Mouse (Mus musculus) CD4-positive, CD25-positive, alpha-beta regulatory T cell, adult 2 months (primary cell): ENCODE measurements around the gene Arhgap29.

ENCODE experiments used
- DNase-seq: peaks from one replicate; pipeline ENCODE4 v3.0.0-alpha.2; 2012; ENCODE audit warnings: low read depth, low spot score

The Arhgap29 gene

GRCm38 (mm10) chr3:121941204-121941745 lies 11.1 kb upstream of the Arhgap29 start:
- no peak for DNase-seq

DNA sequence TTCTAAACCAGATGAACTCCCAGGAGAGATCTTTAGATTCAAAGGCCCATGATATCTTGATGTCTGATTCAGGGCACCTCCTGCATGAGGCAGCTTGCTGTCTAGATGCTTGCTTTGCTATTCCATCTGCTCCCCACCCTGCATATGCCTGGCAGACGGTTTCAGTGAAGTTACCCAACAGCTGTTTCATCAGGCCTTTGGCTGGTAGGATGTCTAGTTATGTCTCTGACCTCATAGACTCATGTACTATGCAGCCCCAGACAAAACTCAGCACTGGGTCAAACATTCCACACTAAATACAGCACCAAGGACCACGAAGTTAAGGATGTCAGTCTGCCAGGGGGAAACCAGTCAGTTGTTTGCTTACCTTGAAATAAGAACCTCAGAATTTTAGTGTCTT lies 6.4 kb upstream of the Arhgap29 start:
- no peak for DNase-seq

DNA sequence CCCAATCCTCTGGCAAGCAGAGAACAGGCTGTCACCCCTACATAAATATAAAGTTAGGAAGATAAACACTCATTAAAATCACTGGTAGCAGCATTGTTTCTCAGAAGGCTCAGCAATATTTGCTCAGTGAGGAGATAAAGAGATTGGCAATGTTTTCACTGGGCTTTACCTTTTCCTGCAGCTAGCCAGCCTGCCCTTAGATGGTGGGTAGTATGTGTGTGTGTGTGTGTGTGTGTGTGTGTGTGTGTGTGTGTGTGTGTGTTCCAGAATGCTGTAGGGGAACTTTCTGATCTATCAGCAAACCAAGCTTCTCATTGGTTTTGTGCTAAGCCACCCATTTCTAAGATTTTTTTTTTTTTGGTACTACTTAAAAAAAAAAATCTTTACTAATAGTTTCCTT lies 5.6 kb upstream of the Arhgap29 start:
- DNase-seq = no peak

DNA sequence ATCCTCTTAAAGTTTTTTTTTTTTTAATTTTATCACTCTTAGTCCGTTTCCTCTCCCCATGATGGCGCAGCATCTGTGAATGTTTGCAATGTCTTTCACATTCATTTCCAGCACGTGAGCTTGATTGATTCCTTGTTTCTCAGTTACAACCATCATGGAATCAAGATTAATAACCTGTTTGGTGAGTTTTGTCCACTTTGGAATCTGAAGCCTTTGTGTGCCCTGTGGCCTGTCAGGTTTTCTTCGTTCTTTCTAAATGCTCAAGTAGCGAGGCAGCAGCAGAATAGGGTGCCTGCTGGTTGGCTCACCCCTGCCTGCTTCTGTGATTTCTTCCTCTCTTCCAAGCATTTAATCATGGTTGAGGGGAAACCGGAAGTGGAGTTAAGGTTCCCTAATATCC lies 2.2 kb upstream of the Arhgap29 start:
- no peak for DNase-seq

DNA sequence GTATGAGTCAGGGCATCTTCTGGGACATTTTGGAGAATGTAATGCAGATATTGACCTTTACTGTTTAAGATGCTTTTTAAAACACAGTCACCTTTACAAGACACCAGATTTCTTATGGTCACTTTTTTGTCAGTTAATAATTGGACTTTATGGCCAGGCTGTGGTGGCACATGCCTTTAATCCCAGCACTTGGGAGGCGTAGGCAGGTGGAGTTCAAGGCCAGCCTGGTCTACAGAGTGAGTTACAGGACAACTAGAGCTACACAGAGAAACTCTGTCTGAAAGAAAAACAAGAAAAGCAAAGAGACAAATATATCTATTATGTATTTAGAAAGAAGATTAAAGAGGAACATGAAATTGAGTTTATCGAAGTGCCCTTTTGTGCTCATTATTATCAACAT lies 1.2 kb upstream of the Arhgap29 start:
- DNase-seq = no peak

DNA sequence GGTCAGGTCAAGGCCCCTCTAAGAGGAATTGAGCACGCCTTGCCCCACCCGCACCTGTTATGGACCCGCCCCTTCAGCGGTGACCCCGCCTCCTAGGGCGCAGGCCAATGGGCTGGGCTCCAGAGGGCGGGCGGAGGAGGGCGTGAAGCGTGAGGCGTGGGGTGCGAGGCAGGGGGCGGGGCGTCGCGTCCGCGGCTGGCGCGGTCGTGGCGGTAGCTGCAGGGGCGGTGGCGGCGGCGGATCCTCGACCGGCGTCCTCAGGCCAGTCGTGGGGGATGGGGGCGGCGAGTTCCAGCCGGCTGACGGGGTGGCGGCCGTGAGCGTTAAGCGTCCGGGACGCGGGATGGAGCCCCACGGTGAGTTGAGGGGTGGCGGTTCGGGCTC lies 700 bp downstream of the Arhgap29 start:
- peak; percentile 68 for DNase-seq

DNA sequence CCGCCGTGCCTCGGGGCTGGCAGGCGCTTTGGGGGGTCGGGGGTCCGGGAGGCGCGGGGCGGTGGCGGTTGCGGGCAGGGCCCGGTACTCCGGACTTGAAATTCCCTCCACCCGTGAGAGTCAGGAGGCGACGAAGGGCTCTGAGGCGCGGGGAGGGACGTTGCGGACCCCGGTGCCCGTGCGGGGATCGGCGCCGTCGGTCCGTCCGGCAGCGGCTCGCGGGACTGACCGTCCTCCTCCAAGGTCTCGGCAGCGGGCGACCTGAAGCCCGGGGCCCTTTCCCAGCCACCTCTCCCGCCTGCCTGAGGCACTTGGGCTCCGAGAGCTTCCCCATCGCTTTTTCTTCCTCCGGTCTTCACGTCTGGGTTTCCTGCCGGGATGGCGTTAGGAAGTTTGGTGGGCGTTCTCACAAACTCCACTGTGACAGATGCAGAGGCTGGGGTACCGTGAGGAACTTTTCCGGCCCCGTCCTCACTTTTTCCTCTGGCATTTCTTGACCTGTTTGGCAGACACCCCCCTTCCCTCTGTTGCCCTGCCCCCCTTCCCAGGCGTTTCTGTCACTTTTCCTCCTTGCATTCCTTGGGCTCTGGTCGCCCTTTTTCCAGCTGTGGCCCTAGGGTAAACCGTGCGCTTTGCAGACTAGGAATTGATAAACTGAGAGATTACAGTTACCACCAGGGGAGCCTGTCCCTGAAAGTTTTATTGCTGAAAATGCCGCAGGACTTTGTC lies 1.3 kb downstream of the Arhgap29 start:
- no peak for DNase-seq

DNA sequence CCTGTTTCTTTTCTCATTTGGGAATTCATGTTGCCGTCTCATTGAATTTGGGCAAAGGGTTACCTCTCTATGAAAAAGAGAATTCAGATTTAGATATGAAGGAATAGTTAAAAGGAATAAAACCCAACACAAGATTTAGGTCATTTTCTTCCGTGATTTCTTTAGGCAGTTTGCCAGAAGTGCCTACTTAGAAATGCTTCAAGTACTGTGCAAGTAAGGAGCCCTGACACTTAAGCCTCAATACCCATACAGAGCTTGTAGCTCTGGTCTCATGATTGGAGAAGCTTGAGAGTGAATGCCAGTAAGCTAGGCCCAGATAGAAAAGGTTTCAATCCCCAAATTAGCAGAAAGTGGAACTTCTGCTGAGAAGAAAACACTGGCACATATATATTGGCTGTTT lies 2.1 kb downstream of the Arhgap29 start:
- no peak for DNase-seq

DNA sequence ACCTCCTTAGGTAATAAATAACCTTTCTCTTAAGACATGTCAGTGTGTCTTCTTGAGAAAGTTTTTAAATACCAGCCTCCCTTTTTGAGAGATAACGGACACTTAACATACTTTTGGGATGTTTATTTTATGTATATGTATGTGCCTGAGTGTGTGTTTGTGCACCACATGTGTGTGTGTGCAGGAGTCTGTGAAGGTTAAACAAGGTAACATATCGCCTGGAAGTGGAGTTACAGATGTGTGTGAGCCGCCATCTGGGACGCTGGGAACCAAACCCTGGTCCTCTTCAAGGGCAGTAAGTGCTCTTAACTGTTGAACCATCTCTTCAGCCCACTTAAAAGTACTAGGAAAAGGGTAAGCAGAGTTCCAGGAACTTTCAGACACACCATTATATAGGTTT lies 3.2 kb downstream of the Arhgap29 start:
- DNase-seq = no peak

DNA sequence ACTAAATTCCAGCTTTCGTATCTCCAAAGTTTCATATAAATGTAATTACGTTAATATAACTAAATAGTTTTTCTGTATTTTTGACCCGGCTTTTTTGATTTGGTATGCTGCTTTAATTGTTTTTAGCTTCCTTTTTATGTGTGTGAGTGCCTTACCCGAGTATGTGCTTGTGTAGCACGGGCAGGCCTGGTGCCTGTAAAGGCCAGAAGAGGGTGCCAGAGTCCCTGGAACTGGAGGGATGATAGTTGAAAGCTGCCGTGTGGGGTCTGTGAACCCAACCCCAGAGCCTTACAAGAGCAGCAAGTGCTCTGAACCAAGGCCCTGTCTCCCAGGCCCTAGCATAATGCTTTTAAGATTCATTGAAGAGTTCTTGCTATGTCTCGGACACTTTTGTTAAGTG lies 4.4 kb downstream of the Arhgap29 start:
- DNase-seq = no peak

DNA sequence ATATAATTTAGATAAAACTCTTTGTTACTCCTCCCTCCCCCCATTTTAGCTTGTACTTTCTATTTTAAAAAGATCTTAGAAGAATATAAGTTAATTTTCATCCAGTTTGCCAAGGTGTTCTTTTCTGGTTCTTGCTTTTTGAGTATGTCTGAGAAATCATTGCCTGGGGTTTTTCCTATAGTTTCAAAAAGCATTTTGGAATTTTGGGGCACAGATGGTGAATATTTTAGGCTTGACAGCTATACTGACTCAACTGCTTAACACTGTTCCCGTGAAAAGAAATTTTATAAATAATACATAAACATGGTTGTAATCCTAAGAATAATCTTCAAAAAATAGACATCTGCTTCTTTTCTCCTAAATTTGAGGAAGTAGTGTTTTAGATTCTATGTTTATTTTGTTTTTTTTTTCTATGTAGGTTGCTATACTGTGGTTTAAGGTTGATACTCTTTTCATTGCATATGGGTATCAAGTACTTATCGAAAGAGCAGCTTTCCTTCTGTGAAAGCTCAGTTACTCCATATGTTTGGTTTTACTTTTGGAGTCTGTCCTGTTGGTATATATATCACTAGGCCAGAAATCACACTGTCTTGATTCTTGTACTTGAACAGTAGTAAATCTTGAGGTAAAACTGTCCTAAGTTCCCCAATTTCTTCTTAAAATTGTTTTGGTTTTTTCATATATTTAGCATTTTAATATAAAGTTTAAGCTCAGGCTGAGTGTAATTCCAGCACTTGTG lies 5.4 kb downstream of the Arhgap29 start:
- DNase-seq = no peak

DNA sequence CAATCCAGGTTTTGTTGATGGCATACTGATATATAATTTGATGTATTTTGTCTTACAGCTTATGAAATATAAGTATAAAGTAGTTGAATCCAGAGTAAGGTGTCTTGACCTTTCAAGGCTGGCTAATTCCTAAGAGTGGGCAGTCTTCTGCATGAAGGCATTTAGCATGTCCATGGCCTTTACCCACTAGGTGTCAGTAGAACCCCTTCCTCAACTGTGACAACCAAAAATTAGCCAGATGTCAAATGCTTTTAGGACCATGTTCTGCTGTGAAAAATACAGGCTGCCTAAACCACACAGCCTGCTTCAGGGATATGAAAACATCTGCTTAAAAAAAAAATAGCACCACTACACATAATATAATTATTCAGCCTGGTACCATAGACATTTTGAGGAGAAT lies 11.8 kb downstream of the Arhgap29 start:
- DNase-seq = peak; percentile 68

GRCm38 (mm10) chr3:121967681-121968476 lies 15.5 kb downstream of the Arhgap29 start:
- DNase-seq = peak; percentile 87

DNA sequence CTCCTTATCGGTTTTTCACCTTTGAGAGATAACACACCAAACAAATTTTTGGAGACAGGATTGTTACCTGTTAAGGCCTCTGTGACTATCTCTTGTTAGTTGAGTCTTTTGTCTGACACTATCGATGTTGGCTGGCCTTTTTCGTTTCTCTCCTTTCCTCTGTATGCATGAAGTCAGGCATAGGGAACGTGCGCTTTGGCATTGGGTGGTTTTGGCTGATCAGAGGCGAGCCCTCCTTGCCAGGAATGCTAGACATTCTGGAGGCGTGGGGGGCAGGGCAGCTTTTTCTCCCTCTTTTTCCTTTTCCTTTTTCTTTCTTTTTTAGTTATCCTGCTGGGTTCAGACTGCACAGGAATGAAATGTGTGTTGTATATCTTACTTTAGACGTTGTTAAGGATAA lies 16.3 kb downstream of the Arhgap29 start:
- DNase-seq = no peak

- DNase-seq = no peak
These were observed 17.1 kb downstream of the Arhgap29 start for GRCm38 (mm10) chr3:121969451-121969850.

- no peak for DNase-seq
These were observed 21.4 kb downstream of the Arhgap29 start for GRCm38 (mm10) chr3:121973761-121974160.

GRCm38 (mm10) chr3:121975381-121975780 lies 23.0 kb downstream of the Arhgap29 start:
- DNase-seq = no peak

GRCm38 (mm10) chr3:121981306-121981705 lies 29.0 kb downstream of the Arhgap29 start:
- no peak for DNase-seq

- DNase-seq = no peak
These were observed 30.1 kb downstream of the Arhgap29 start for GRCm38 (mm10) chr3:121982450-121982849.

- DNase-seq = no peak
These were observed 42.8 kb downstream of the Arhgap29 start for GRCm38 (mm10) chr3:121995125-121995524.

GRCm38 (mm10) chr3:121999934-122000333 lies 47.6 kb downstream of the Arhgap29 start:
- no peak for DNase-seq

DNA sequence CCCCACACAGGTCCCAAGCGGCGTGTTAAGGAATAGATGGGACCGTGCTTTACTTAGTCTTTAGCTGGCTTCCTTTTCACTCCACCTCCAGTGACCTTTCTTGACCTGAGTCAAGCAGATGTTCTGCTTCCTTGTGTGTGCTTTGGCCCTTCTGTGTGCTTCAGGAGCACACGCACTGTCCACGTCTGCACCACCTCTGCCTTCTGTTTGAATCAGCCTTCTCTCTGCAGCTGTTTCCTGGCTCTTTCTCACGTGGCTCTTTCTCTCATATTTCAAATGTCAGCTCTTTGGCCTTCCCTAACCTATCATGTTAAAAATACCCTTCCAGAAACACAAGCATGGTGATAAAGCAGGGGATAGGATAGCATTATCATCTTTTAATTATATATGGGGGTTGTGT lies 49.2 kb downstream of the Arhgap29 start:
- DNase-seq = no peak
